Mouse (Mus musculus) heart, embryonic 14.5 days (tissue): ENCODE results near the gene 2810459M11Rik. TPM values are rescaled to one million over a fixed set of nuclear protein-coding genes. Genes with fewer than 3 reads are reported as not detected.

Source experiments
- ATAC-seq: fragments of 200-750 bp; cut with Nextera tagmentation; 2 replicates; pipeline ENCODE4 v1.8.0; 2017; ENCODE audit warnings: low read depth, moderate TSS enrichment; ENCODE audit not compliant: insufficient number of reproducible peaks, insufficient read depth, low FRiP score
- H3K27ac ChIP-seq, 2 experiments: fragments of 200-500 bp in 1 of 2; fragments of 300-500 bp in 1 of 2; sonication (generic) in 1 of 2; replicated peaks in 1 of 2; 2 replicates each; pipeline ENCODE4 v1.5.1; 2012 to 2014; ENCODE audit warnings: low read depth in 2 of 2, low read length in 2 of 2, control low read depth in 1 of 2, mild to moderate bottlenecking in 1 of 2, mixed read lengths in 1 of 2; ENCODE audit not compliant: control insufficient read depth in 1 of 2, insufficient read depth in 1 of 2
- H3K27me3 ChIP-seq: fragments of 300-500 bp; sonication (generic); 2 replicates; pipeline ENCODE4 v1.6.1; 2014; ENCODE audit warnings: mild to moderate bottlenecking, low read length, control low read depth; ENCODE audit not compliant: control insufficient read depth, insufficient read depth
- H3K36me3 ChIP-seq: fragments of 300-500 bp; sonication (generic); 2 replicates; pipeline ENCODE4 v1.6.1; 2014; ENCODE audit warnings: mild to moderate bottlenecking, control low read depth, low read length, mixed read lengths; ENCODE audit not compliant: control insufficient read depth, insufficient read depth
- H3K4me1 ChIP-seq, 2 experiments: fragments of 200-500 bp in 1 of 2; fragments of 300-500 bp in 1 of 2; sonication (generic) in 1 of 2; 2 replicates each; pipeline ENCODE4 v1.6.1; 2012 to 2014; ENCODE audit warnings: low read length in 2 of 2, control low read depth in 1 of 2, mixed read lengths in 1 of 2; ENCODE audit not compliant: control insufficient read depth in 2 of 2, insufficient read depth in 2 of 2
- H3K4me2 ChIP-seq: fragments of 300-500 bp; sonication (generic); 2 replicates; pipeline ENCODE4 v1.6.1; 2014; ENCODE audit warnings: mild to moderate bottlenecking, low read length
- H3K4me3 ChIP-seq, 2 experiments: fragments of 200-500 bp in 1 of 2; fragments of 300-500 bp in 1 of 2; sonication (generic) in 1 of 2; 2 replicates each; pipeline ENCODE4 v1.5.1; 2012 to 2014; ENCODE audit warnings: low read length in 2 of 2, mild to moderate bottlenecking in 2 of 2, control low read depth in 1 of 2, low read depth in 1 of 2, moderate library complexity in 1 of 2; ENCODE audit not compliant: control insufficient read depth in 1 of 2, insufficient read depth in 1 of 2
- H3K9ac ChIP-seq: fragments of 300-500 bp; sonication (generic); 2 replicates; pipeline ENCODE4 v1.6.1; 2014; ENCODE audit warnings: mild to moderate bottlenecking, low read length
- H3K9me3 ChIP-seq: fragments of 300-500 bp; sonication (generic); 2 replicates; pipeline ENCODE4 v1.6.1; 2016; ENCODE audit warnings: low read length, control low read depth; ENCODE audit not compliant: control insufficient read depth
- WGBS: fragments of 180-500 bp; shearing (Covaris S2); extraction: QIAGEN DNeasy Blood & Tissue Kit; methylation state at CpG from one replicate; pipeline ENCODE4 v1.1.7; 2014; 5-methylcytosine and 5-hydroxymethylcytosine counted together
- polyA plus RNA-seq: library from polyadenylated mRNA; unstranded; fragments of >200 nt; fragmentation: Nextera tagmentation; extraction: Ambion mirVana; gene quantifications from 2 replicates; pipeline ENCODE4 v1.2.1, GENCODE M21; 2014

The 2810459M11Rik gene
- polyA plus RNA-seq, result 0.13 and 0.27 TPM in 2 replicates

DNA sequence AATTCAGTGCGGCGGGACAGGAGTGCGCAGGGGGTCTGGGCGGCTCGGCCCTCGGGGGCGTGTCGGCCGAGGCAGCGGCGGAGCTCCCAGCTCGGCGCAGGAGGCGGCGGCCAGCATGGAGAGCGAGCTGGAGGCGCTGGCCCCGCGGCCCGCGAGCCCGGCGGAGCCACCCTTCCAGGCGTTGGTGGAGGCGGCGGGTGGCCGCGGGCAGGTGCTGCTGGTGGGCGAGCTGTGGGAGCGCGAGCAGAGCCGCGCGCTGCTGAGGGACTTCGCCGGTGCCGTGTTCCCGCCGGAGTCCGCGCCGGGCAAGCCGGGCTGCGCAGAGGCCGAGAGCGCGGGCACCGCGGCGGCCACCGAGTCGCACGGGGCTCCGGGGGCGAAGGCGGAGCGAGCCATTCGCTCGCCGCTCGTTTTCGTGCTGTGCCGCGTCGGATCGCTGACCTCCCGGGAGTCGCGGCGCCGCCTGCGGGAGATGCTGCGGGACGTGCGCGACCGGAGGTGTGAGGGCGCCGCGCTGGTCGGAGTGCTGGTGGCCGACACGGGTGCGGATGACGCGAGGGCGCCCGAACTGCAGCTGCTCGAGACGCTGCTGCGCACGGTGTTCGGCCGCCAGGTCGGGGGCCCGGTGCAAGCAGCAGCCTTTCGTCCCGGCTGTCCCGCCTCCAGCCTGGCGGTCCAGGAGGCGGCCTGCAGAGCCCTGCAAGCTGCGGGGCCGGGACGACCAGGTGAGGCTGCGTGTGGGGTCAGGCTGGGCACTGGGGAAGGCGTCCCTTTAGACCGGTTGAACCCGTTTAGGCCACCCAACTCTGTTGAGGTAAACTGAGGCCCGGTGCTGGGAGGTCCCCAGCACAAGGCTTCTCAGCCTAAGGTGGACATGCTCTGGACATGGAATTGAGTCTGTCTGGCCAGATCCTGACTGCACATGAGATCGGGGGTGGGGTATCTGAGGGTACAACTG is at the start of gene 2810459M11Rik:
TSS of gene 2810459M11Rik (plus strand) at position 16 of the 958 bp plus-strand sequence.
- no peak within 1 kb of the TSS for H3K27ac ChIP-seq
- ATAC-seq, result peak; percentile 56
- H3K9ac ChIP-seq, result peak within 1 kb of the TSS; percentile 68
- H3K4me2 ChIP-seq, result peak within 1 kb of the TSS; percentile 98
- peak within 1 kb of the TSS; percentile 53 to 58 for H3K4me3 ChIP-seq
- no peaks in the 10 kb centered on the region for H3K36me3 ChIP-seq
- WGBS, result under 1% methylated on average over 97 of the region's 110 CpGs
- H3K9me3 ChIP-seq, result peaks cover 4% of the 10 kb centered on the region
- peaks cover 54% of the 10 kb centered on the region for H3K27me3 ChIP-seq
- H3K4me1 ChIP-seq, result peaks cover 11 to 22% of the 10 kb centered on the region in 2 experiments

DNA sequence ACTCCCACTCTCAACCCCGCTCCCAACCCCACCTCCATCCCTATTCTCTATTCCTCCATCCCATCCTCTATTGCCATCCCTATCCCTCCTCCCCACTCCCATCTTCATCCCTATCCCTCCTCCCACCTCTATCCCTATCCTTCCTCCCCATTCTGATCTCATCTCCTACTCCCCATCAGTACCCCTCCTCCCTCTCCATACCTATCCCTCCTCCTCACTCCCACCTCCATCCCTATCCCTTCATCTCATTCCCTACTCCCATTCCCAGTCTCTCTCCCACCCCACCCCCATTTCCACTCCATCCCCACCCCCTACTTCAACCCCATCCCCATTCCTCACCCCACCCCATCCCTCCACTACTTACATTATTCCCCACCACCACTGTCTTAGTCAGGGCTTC is 48.4 kb upstream of the 2810459M11Rik start:
- 92% methylated on average over 1 of the region's 1 CpGs for WGBS
- Histone ChIP-seq H3K27ac (no peak overlapping the region), H3K36me3 (no peaks in the 10 kb centered on the region), H3K9ac (no peak overlapping the region), H3K4me3 (no peak overlapping the region), H3K9me3 (no peaks in the 10 kb centered on the region), H3K4me2 (no peak overlapping the region), H3K4me1 (no peaks in the 10 kb centered on the region), H3K27me3 (no peaks in the 10 kb centered on the region)
- no peak for ATAC-seq

DNA sequence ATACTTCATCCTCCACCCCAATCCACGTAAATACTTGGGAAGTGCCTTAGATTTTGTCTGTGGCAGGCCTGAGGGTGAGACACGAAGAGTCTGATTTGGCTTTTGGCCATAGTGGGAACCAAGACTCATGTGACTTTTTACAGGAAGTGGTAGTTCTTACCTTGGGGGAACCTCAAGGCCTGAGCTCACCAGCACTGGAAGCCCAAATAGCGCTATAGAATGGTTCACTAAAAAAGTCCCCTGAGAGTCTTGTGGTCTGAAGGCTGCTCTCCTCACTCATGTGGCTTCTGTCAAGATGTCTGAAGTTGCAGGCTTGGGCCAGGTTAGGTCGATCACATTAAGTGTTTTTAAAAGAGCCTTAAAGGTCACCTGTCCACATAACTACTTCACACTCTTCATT is 47.7 kb upstream of the 2810459M11Rik start:
- no peak overlapping the region for H3K27ac ChIP-seq
- ATAC-seq, result no peak
- no peak overlapping the region for H3K4me2 ChIP-seq
- H3K4me3 ChIP-seq, result no peak overlapping the region
- H3K36me3 ChIP-seq, result no peaks in the 10 kb centered on the region
- H3K4me1 ChIP-seq, result no peaks in the 10 kb centered on the region
- 69% methylated on average over 4 of the region's 4 CpGs for WGBS
- H3K9me3 ChIP-seq, result no peaks in the 10 kb centered on the region
- H3K9ac ChIP-seq, result no peak overlapping the region
- no peaks in the 10 kb centered on the region for H3K27me3 ChIP-seq

DNA sequence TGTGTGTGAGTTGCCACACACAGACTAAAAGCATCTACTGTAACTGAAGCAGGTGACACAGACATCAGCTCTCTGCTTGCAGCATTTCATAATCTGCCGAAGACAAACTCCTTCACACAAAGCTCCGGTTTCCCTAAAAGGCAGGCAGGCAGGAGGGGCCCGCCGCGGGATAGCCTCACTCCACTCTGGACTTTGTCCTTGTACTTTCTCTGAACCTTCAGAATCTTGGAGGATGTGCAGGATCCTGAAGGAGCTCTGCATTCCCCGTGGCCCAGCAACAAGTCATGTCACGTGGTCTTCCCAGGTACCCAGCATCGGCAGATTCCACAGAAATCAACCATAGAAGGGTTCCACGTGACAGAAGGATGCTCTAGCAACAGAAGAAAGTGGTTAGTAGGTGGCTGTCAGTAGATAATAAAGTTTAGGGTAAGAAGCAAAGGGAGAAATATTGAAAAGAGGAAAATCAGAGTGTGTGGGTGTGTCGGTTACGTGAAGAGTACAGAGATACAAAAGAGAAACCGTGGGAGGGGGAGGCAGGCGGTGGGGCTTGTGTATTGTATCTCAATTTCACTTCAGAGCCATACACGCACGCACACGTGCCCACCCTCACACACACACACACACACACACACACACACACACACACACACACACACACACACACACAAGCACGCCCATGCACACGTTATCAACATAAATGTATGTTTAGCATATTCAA is 45.7 kb upstream of the 2810459M11Rik start:
- Histone ChIP-seq H3K4me3 (no peak overlapping the region), H3K9ac (no peak overlapping the region), H3K4me2 (no peak overlapping the region), H3K4me1 (no peaks in the 10 kb centered on the region), H3K27ac (no peak overlapping the region), H3K9me3 (no peaks in the 10 kb centered on the region), H3K27me3 (no peaks in the 10 kb centered on the region), H3K36me3 (no peaks in the 10 kb centered on the region)
- no peak for ATAC-seq
- 71% methylated on average over 18 of the region's 18 CpGs for WGBS

DNA sequence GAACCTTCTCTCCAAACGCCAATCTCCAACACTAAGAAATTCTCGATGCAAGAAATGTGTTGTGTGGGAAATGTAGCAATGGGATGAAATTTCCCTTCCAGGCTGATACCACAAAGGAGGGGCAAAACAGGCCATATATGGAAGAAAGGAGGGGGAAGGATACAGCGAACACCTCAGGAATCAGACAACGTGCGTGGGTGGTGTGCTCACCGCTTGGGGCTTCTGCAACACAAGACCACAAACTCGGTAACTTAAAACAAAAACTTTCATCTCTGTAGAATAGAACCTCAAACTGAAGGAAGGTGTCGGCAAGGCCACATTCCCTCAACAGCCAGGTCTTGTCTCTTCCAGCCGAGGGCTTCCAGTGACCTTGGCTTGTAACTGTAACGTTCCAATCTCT is 40.1 kb upstream of the 2810459M11Rik start:
- peaks cover 2 to 5% of the 10 kb centered on the region in 2 experiments; a peak in 1 of 4 replicates for H3K4me1 ChIP-seq
- ATAC-seq, result no peak
- WGBS, result 86% methylated on average over 10 of the region's 10 CpGs
- H3K4me3 ChIP-seq, result no peak overlapping the region
- no peaks in the 10 kb centered on the region for H3K36me3 ChIP-seq
- no peak overlapping the region for H3K4me2 ChIP-seq
- H3K27ac ChIP-seq, result no peak overlapping the region
- no peak overlapping the region for H3K9ac ChIP-seq
- no peaks in the 10 kb centered on the region for H3K9me3 ChIP-seq
- no peaks in the 10 kb centered on the region for H3K27me3 ChIP-seq

DNA sequence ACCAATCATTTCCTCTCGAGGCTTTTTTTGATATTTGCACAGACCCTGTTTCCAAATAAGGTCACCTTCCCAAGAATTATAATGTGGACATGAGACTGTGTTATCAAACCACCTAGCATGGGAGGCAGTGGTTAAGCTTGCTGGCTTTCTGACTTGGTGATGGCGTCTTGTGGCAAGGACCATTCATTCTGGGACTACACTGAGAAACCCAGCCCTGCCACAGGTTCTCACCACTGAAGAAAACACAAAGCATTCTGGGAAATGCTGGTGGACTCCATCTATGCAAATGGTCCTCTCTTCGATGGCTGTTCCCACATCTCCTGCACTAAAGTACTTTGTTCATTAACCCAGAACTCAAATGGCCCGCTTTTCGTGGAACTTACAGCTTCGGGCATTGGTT is 39.6 kb upstream of the 2810459M11Rik start:
- Histone ChIP-seq H3K9me3 (no peaks in the 10 kb centered on the region), H3K4me3 (no peak overlapping the region), H3K36me3 (no peaks in the 10 kb centered on the region), H3K27ac (no peak overlapping the region), H3K4me1 (peaks cover 2 to 5% of the 10 kb centered on the region in 2 experiments; a peak in 1 of 4 replicates), H3K4me2 (no peak overlapping the region), H3K9ac (no peak overlapping the region), H3K27me3 (no peaks in the 10 kb centered on the region)
- WGBS, result 84% methylated on average over 6 of the region's 6 CpGs
- no peak for ATAC-seq

DNA sequence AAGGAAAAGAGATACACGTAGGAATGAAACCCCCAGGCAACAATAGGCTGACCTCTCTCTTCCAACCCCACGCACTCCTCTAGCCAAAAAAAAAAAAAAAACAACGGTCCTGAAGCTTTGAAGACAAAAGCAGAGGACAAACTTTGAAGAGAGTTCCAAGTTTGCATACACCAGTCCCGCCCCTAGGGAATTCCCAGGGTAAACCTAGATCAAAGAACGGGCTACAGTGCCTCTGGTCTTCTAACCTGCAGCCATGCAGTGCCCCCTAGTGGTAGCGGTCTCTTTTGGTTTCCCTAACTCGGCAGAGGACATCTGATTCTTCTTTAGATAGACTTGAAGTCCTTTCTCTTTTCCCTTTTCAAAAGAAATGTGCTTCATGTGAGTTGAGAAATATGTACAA is 37.9 kb upstream of the 2810459M11Rik start:
- H3K4me3 ChIP-seq, result no peak overlapping the region
- peak overlapping the region; percentile 45 for H3K4me2 ChIP-seq
- H3K27ac ChIP-seq, result no peak overlapping the region
- H3K4me1 ChIP-seq, result peaks cover 2 to 5% of the 10 kb centered on the region in 2 experiments; a peak in 1 of 4 replicates
- H3K9me3 ChIP-seq, result no peaks in the 10 kb centered on the region
- H3K27me3 ChIP-seq, result no peaks in the 10 kb centered on the region
- no peaks in the 10 kb centered on the region for H3K36me3 ChIP-seq
- no peak for ATAC-seq
- no peak overlapping the region for H3K9ac ChIP-seq
- under 1% methylated on average over 7 of the region's 7 CpGs for WGBS
